Mouse (Mus musculus): ENCODE results near the gene Vmn1r220. TPM values are rescaled to one million over a fixed set of nuclear protein-coding genes. Genes with fewer than 3 reads are reported as not detected.
"Not testable (repeated sequence)": the region's sequence is repeated elsewhere in the genome, so short reads cannot be mapped to it uniquely, and the experiment has no call there.

Vmn1r220 gene
- not detected in 2 replicates for polyA plus RNA-seq (2015; fragmentation: Nextera tagmentation; extraction: Ambion mirVana)

DNA sequence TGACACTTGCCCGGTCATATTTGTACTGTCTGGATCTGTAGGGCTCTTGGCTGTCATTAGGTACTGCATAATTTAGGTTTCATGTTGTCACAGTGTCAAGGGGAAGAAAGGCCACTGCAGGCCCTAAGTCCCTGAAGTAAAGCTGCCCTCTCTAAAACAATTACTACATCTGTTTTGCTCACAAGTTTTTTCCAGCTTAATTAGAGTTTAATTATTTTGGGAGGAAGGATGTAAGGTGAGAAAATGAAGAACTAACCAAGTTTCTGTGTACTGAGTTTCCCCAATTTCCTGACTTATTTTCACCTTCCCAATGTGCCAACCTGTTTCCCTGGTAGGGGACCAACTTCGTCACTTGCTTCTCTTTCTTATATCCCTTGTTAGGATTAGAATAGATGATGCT, at the start of gene Vmn1r220:
Gene Vmn1r220, minus strand, starts transcription at position 101 of the 400 bp plus-strand sequence.
- Histone ChIP-seq H3K9me3 (replicated peaks; ENCODE audit: low read length) (no peaks in the 10 kb centered on the region), H3K4me3 (replicated peaks; ENCODE audit: low read depth, low read length) (no peak within 1 kb of the TSS), H3K27ac (no peak within 1 kb of the TSS), H3K9ac (ENCODE audit: low read depth, low read length) (no peak within 1 kb of the TSS), H3K4me1 (replicated peaks; ENCODE audit: insufficient read depth, low read length) (no peaks in the 10 kb centered on the region), H3K36me3 (ENCODE audit: insufficient read depth, low read length) (no peaks in the 10 kb centered on the region), H3K27me3 (ENCODE audit: insufficient read depth, low read length) (no peaks in the 10 kb centered on the region), H3K4me2 (ENCODE audit: low read length) (no peak within 1 kb of the TSS)
- no peak for TF ChIP-seq CTCF (IDR thresholded peaks at IDR 0.05; ENCODE audit: low read depth)
- ATAC-seq (replicated peaks; ENCODE audit: low FRiP score, low read depth) = no peak
- WGBS = 87% methylated on average over 2 of the region's 2 CpGs
- no peak for DNase-seq (ENCODE audit: low spot score)

DNA sequence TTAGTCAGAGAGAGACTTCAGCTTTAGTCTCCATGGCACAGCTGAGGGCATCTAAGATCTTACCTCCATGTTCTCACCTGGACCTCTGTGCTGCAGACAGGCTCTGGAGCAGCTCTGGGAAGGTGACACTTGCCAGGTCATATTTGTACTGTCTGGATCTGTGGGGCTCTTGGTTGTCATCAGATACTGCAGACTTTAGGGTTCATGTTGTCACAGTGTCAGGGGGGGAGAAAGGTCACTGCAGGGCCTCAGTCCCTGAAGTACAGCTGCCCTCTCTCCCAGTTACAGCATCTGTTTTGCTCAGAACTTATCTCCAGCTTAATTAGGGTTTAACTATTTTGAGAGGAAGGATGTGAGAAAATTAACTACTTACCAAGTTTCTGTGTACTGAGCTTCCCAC, 48.1 kb upstream of the Vmn1r220 start, which contains the start of gene Vmn1r222:
Gene Vmn1r222, minus strand, starts transcription at position 101 of the 400 bp plus-strand sequence.
- H3K9me3 ChIP-seq (replicated peaks; ENCODE audit: low read length); ATAC-seq (replicated peaks; ENCODE audit: low FRiP score, low read depth); H3K4me1 ChIP-seq (replicated peaks; ENCODE audit: insufficient read depth, low read length); DNase-seq (ENCODE audit: low spot score); H3K36me3 ChIP-seq (ENCODE audit: insufficient read depth, low read length); H3K27me3 ChIP-seq (ENCODE audit: insufficient read depth, low read length); H3K4me2 ChIP-seq (ENCODE audit: low read length); H3K27ac ChIP-seq; H3K4me3 ChIP-seq (replicated peaks; ENCODE audit: low read depth, low read length); H3K9ac ChIP-seq (ENCODE audit: low read depth, low read length): not testable (repeated sequence)

DNA sequence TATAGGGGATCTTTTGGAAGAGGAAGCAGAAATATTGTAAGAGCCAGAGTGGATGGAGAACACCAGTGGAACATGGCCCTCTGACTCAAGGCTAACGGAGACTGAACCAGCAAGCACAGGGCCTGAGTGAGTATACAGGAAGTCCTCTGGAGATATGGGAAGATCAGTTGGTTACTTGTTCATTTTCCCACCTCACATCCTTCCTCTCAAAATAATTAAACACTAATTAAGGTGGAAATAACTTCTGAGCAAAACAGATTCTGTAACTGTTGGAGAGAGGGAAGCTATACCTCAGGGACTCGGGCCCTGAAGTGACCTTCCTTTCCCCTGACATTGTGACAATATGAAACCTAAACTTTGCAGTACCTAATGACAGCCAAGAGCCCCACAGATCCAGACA, 26.1 kb upstream of the Vmn1r220 start, which contains the start of gene Vmn1r221:
Gene Vmn1r221, plus strand, starts transcription at position 301 of the 400 bp plus-strand sequence.
- DNase-seq (ENCODE audit: low spot score); H3K4me2 ChIP-seq (ENCODE audit: low read length); H3K27me3 ChIP-seq (ENCODE audit: insufficient read depth, low read length); H3K27ac ChIP-seq; H3K9me3 ChIP-seq (replicated peaks; ENCODE audit: low read length); H3K36me3 ChIP-seq (ENCODE audit: insufficient read depth, low read length); ATAC-seq (replicated peaks; ENCODE audit: low FRiP score, low read depth); H3K9ac ChIP-seq (ENCODE audit: low read depth, low read length); H3K4me3 ChIP-seq (replicated peaks; ENCODE audit: low read depth, low read length); H3K4me1 ChIP-seq (replicated peaks; ENCODE audit: insufficient read depth, low read length): not testable (repeated sequence)
- WGBS = 85% methylated on average over 2 of the region's 2 CpGs

DNA sequence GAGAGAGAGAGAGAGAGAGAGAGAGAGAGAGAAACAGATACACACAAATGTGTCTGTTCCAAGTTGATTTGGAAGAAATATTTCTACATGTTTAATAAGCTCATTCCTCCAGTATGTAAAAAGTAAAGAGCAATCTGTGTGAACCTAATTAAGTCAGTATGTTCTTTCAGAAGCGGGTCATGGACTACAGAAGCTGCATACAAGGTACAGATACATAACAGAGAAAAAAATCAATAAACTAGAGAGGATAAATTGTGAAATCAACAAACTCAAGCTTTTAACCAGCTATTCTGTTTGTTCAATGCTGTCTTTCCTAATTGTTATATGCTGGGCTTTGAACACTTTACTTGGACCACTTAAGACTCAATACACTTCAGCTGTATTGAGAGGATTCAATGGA, 16.1 kb upstream of the Vmn1r220 start:
- not testable (repeated sequence) for H3K36me3 ChIP-seq (ENCODE audit: insufficient read depth, low read length); H3K4me3 ChIP-seq (replicated peaks; ENCODE audit: low read depth, low read length); H3K4me1 ChIP-seq (replicated peaks; ENCODE audit: insufficient read depth, low read length); H3K4me2 ChIP-seq (ENCODE audit: low read length); H3K27ac ChIP-seq; H3K9me3 ChIP-seq (replicated peaks; ENCODE audit: low read length); H3K27me3 ChIP-seq (ENCODE audit: insufficient read depth, low read length); ATAC-seq (replicated peaks; ENCODE audit: low FRiP score, low read depth); H3K9ac ChIP-seq (ENCODE audit: low read depth, low read length); DNase-seq (ENCODE audit: low spot score)
- 73% methylated on average over 1 of the region's 1 CpGs for WGBS

DNA sequence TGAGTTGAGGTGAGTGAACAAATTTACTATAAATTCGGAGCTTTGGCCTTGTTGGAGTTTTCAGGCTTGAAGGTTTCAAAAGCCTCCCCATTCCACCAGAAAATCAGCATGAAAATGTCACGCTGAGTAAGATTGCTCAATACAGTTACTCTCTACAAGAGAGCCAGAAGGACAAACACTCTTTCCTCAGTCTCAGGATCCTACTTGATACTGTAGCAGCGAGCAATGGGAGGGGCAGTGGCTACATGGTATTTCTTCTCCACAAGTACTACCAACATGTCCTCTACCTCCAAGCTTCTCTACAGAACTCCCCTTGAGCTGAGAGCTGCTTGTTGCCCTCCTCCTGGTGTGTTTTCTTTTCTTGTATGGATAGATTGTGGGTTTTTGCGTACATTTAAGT, 21.3 kb downstream of the Vmn1r220 start:
- not testable (repeated sequence) for H3K27ac ChIP-seq; H3K36me3 ChIP-seq (ENCODE audit: insufficient read depth, low read length); H3K9me3 ChIP-seq (replicated peaks; ENCODE audit: low read length); DNase-seq (ENCODE audit: low spot score); ATAC-seq (replicated peaks; ENCODE audit: low FRiP score, low read depth); H3K4me1 ChIP-seq (replicated peaks; ENCODE audit: insufficient read depth, low read length); H3K4me2 ChIP-seq (ENCODE audit: low read length); H3K4me3 ChIP-seq (replicated peaks; ENCODE audit: low read depth, low read length); H3K27me3 ChIP-seq (ENCODE audit: insufficient read depth, low read length); H3K9ac ChIP-seq (ENCODE audit: low read depth, low read length)
- 86% methylated on average over 4 of the region's 4 CpGs for WGBS

DNA sequence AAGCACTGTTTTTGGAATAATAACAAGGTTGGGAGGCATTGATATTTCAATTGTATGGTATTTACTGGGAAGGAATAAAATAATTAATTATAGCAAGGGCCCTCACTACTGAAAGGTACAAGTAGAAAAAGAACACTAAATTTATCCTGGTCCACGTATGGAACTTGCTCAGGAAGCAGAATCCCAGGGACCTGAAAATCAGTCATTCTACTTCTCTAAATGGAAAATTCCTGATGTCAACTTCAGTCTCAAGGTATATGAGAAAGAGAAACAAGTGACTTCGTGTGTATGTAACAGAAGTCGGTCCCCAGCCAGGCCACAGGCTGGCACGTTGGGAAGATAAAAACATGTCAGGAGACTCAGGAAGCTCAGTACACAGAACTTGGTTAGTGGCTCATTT, 28.8 kb downstream of the Vmn1r220 start, which contains the start of gene Vmn1r219:
Gene Vmn1r219, plus strand, starts transcription at position 301 of the 400 bp plus-strand sequence.
- ATAC-seq (replicated peaks; ENCODE audit: low FRiP score, low read depth) (no peak), DNase-seq (ENCODE audit: low spot score) (no peak)
- no peak within 1 kb of the TSS for H3K27ac ChIP-seq
- no peaks in the 10 kb centered on the region for H3K9me3 ChIP-seq (replicated peaks; ENCODE audit: low read length)
- no peak within 1 kb of the TSS for H3K9ac ChIP-seq (ENCODE audit: low read depth, low read length)
- 72% methylated on average over 4 of the region's 4 CpGs for WGBS
- no peaks in the 10 kb centered on the region for H3K4me1 ChIP-seq (replicated peaks; ENCODE audit: insufficient read depth, low read length)
- H3K4me2 ChIP-seq (ENCODE audit: low read length) = no peak within 1 kb of the TSS
- no peaks in the 10 kb centered on the region for H3K27me3 ChIP-seq (ENCODE audit: insufficient read depth, low read length)
- no peak within 1 kb of the TSS for H3K4me3 ChIP-seq (replicated peaks; ENCODE audit: low read depth, low read length)
- TF ChIP-seq CTCF (IDR thresholded peaks at IDR 0.05; ENCODE audit: low read depth) = no peak
- no peaks in the 10 kb centered on the region for H3K36me3 ChIP-seq (ENCODE audit: insufficient read depth, low read length)

DNA sequence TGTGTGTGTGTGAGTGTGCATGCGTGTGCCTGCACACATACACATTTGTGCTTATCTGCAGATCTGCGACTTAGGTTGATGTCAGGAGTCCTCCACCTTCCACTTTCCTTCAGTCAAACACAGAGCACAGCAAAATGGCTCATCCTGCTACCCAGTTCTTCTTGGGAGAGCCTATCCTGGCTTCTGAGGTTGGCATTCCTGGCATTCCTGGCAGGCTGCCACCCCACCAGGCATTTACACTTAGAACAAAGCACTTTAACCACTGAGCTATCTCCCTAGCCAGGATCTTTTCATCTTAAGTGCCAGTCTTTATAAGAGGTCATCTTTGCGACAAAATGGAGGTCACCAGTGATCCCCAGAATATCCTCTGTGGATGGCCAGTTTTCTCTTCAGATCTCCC, 29.9 kb downstream of the Vmn1r220 start:
- Histone ChIP-seq H3K9ac (ENCODE audit: low read depth, low read length) (no peak overlapping the region), H3K4me2 (ENCODE audit: low read length) (no peak overlapping the region), H3K9me3 (replicated peaks; ENCODE audit: low read length) (no peaks in the 10 kb centered on the region), H3K27ac (no peak overlapping the region), H3K27me3 (ENCODE audit: insufficient read depth, low read length) (no peaks in the 10 kb centered on the region), H3K4me1 (replicated peaks; ENCODE audit: insufficient read depth, low read length) (no peaks in the 10 kb centered on the region), H3K36me3 (ENCODE audit: insufficient read depth, low read length) (no peaks in the 10 kb centered on the region), H3K4me3 (replicated peaks; ENCODE audit: low read depth, low read length) (no peak overlapping the region)
- 75% methylated on average over 3 of the region's 3 CpGs for WGBS
- no peak for ATAC-seq (replicated peaks; ENCODE audit: low FRiP score, low read depth)
- DNase-seq (ENCODE audit: low spot score) = no peak
- no peak for TF ChIP-seq CTCF (IDR thresholded peaks at IDR 0.05; ENCODE audit: low read depth)

Measured in kidney, postnatal 0 days (tissue).